Mouse (Mus musculus) CH12.LX (cell line): ENCODE results near the gene Junb. TPM values are rescaled to one million over a fixed set of nuclear protein-coding genes. Genes with fewer than 3 reads are reported as not detected.
A peak's percentile ranks its signal among the peaks of the same experiment; 100 is the strongest.

Experiments
- DNase-seq: peaks from one replicate; pipeline ENCODE4 v3.0.0-alpha.2; 2013; ENCODE audit errors: extremely low read depth
- H3K27ac ChIP-seq: 2 replicates; pipeline ENCODE4 v1.5.1; 2012; ENCODE audit warnings: low read depth, mild to moderate bottlenecking, control low read depth, moderate library complexity; ENCODE audit not compliant: insufficient read depth
- H3K27me3 ChIP-seq: replicated peaks from 2 replicates; pipeline ENCODE3; 2012; ENCODE audit warnings: inconsistent platforms
- H3K36me3 ChIP-seq, 2 experiments: replicated peaks in 1 of 2; 2 replicates each; pipeline versions ENCODE3 to v1.6.1; 2012; ENCODE audit warnings: inconsistent platforms in 1 of 2, low read length in 1 of 2, mild to moderate bottlenecking in 1 of 2, mixed read lengths in 1 of 2, moderate library complexity in 1 of 2; ENCODE audit not compliant: control insufficient read depth in 1 of 2, insufficient read depth in 1 of 2
- H3K4me1 ChIP-seq, 2 experiments: 2 replicates each; pipeline ENCODE4 v1.6.1; 2012; ENCODE audit warnings: inconsistent platforms in 1 of 2, moderate library complexity in 1 of 2; ENCODE audit not compliant: insufficient read depth in 2 of 2, control insufficient read depth in 1 of 2
- H3K4me2 ChIP-seq: 2 replicates; pipeline ENCODE4 v1.6.1; 2012; ENCODE audit warnings: low read depth, mild to moderate bottlenecking, control low read depth; ENCODE audit not compliant: poor library complexity, insufficient read depth, severe bottlenecking
- H3K4me3 ChIP-seq, 3 experiments: fragments of 150-350 bp in 1 of 3; sonication (generic) in 1 of 3; replicated peaks in 1 of 3; 2 replicates each; pipeline versions ENCODE3 to v1.5.1; 2011 to 2012; ENCODE audit warnings: low read depth in 2 of 3, low read length in 2 of 3, mild to moderate bottlenecking in 2 of 3, moderate library complexity in 2 of 3, control low read depth in 1 of 3, improper control_type of control experiment in 1 of 3, inconsistent platforms in 1 of 3, mixed read lengths in 1 of 3; ENCODE audit not compliant: poor library complexity in 1 of 3
- H3K79me2 ChIP-seq: replicated peaks from 2 replicates; pipeline ENCODE4 v1.6.1; 2012; ENCODE audit warnings: mild to moderate bottlenecking, moderate library complexity; ENCODE audit not compliant: control insufficient read depth, poor library complexity, insufficient read depth, severe bottlenecking; ENCODE audit errors: extremely low read depth
- H3K9ac ChIP-seq: 2 replicates; pipeline ENCODE4 v1.6.1; 2012; ENCODE audit warnings: low read depth, mild to moderate bottlenecking, control low read depth, moderate library complexity; ENCODE audit not compliant: insufficient read depth
- H3K9me3 ChIP-seq: replicated peaks from 2 replicates; pipeline ENCODE3; 2012; ENCODE audit warnings: low read length, inconsistent platforms, mixed read lengths
- BHLHE40 ChIP-seq: IDR thresholded peaks from 2 replicates; pipeline ENCODE4 v1.6.1; 2011; ENCODE audit warnings: mild to moderate bottlenecking, low read depth, low read length, improper control_type of control experiment
- CHD1 ChIP-seq: IDR thresholded peaks from 2 replicates; pipeline ENCODE4 v1.6.1; 2012; ENCODE audit warnings: low read depth, low read length, improper control_type of control experiment, inconsistent platforms
- CHD2 ChIP-seq: IDR thresholded peaks from 2 replicates; pipeline ENCODE4 v1.6.1; 2011; ENCODE audit warnings: low read length, improper control_type of control experiment
- E2F4 ChIP-seq: IDR thresholded peaks from 2 replicates; pipeline ENCODE4 v1.6.1; 2011; ENCODE audit warnings: low read depth, low read length, improper control_type of control experiment; ENCODE audit not compliant: insufficient replicate concordance
- EP300 ChIP-seq: IDR thresholded peaks from 2 replicates; pipeline ENCODE4 v1.6.1; 2011; ENCODE audit warnings: low read length, improper control_type of control experiment
- ETS1 ChIP-seq: conservative IDR thresholded peaks from 2 replicates; pipeline ENCODE4 v1.6.1; 2012; ENCODE audit warnings: low read depth, mild to moderate bottlenecking, inconsistent platforms, low read length, improper control_type of control experiment, moderate library complexity
- GABPA ChIP-seq: IDR thresholded peaks from 2 replicates; pipeline ENCODE4 v1.6.1; 2012; ENCODE audit warnings: low read depth, low read length, improper control_type of control experiment, inconsistent platforms; ENCODE audit not compliant: insufficient replicate concordance
- HCFC1 ChIP-seq: IDR thresholded peaks from 2 replicates; pipeline ENCODE4 v1.6.1; 2012; ENCODE audit warnings: low read depth, mild to moderate bottlenecking, inconsistent platforms, low read length, improper control_type of control experiment
- JUN ChIP-seq: IDR thresholded peaks from 2 replicates; pipeline ENCODE4 v1.6.1; 2011; ENCODE audit warnings: low read depth, mild to moderate bottlenecking, low read length, improper control_type of control experiment, moderate library complexity; ENCODE audit not compliant: insufficient read depth
- MEF2A ChIP-seq: IDR thresholded peaks from 2 replicates; pipeline ENCODE4 v1.6.1; 2014; ENCODE audit warnings: low read depth, mild to moderate bottlenecking, inconsistent platforms, low read length, improper control_type of control experiment, borderline replicate concordance
- MYC ChIP-seq: IDR thresholded peaks from 2 replicates; pipeline ENCODE4 v1.6.1; 2011; ENCODE audit warnings: low read depth, mild to moderate bottlenecking, improper control_type of control experiment, low read length
- PAX5 ChIP-seq: IDR thresholded peaks from 2 replicates; pipeline ENCODE4 v1.6.1; 2012; ENCODE audit warnings: low read length, inconsistent platforms, mixed read lengths
- POLR2A ChIP-seq: IDR thresholded peaks from 2 replicates; pipeline ENCODE4 v1.6.1; 2011; ENCODE audit warnings: low read depth, mild to moderate bottlenecking, improper control_type of control experiment, low read length
- POLR2AphosphoS2 ChIP-seq: IDR thresholded peaks from 2 replicates; pipeline ENCODE4 v1.6.1; 2011; ENCODE audit warnings: low read depth, low read length, improper control_type of control experiment
- RCOR1 ChIP-seq: conservative IDR thresholded peaks from 2 replicates; pipeline ENCODE4 v1.6.1; 2012; ENCODE audit warnings: low read depth, mild to moderate bottlenecking, inconsistent platforms, low read length, improper control_type of control experiment
- SMC3 ChIP-seq: IDR thresholded peaks from 2 replicates; pipeline ENCODE4 v1.6.1; 2011; ENCODE audit warnings: low read depth, low read length, improper control_type of control experiment
- TBP ChIP-seq: conservative IDR thresholded peaks from 2 replicates; pipeline ENCODE4 v1.6.1; 2011; ENCODE audit warnings: low read depth, low read length, improper control_type of control experiment
- TCF12 ChIP-seq: IDR thresholded peaks from 2 replicates; pipeline ENCODE4 v1.6.1; 2014; ENCODE audit warnings: low read depth, mild to moderate bottlenecking, inconsistent platforms, low read length, improper control_type of control experiment
- UBTF ChIP-seq: IDR thresholded peaks from 2 replicates; pipeline ENCODE4 v1.6.1; 2012; ENCODE audit warnings: low read depth, mild to moderate bottlenecking, inconsistent platforms, low read length, improper control_type of control experiment, moderate library complexity
- USF1 ChIP-seq: IDR thresholded peaks from 2 replicates; pipeline ENCODE4 v1.6.1; 2014; ENCODE audit warnings: low read depth, mild to moderate bottlenecking, inconsistent platforms, low read length, improper control_type of control experiment
- USF2 ChIP-seq: conservative IDR thresholded peaks from 2 replicates; pipeline ENCODE4 v1.6.1; 2011; ENCODE audit warnings: low read depth, low read length, improper control_type of control experiment
- ZKSCAN1 ChIP-seq: IDR thresholded peaks from 2 replicates; pipeline ENCODE4 v1.6.1; 2012; ENCODE audit warnings: low read depth, inconsistent platforms, low read length, improper control_type of control experiment, borderline replicate concordance
- ZNF384 ChIP-seq: IDR thresholded peaks from 2 replicates; pipeline ENCODE4 v1.6.1; 2012; ENCODE audit warnings: low read depth, low read length, improper control_type of control experiment, inconsistent platforms
- dilution Hi-C: fragments of 300-500 bp; cut with MboI; formaldehyde crosslinking; loops from 2 replicates; pipeline ENCODE4 v1.14.3; 2020; ENCODE audit warnings: low sequenced_read_pairs; ENCODE audit not compliant: extremely low pct_unique_long_range_greater_than_20kb, extremely low pct_ligation_motif_present
- in situ Hi-C: fragments of 300-500 bp; cut with MboI; formaldehyde crosslinking; loops from 3 replicates; pipeline ENCODE4 v1.14.3; 2019; ENCODE audit warnings: low sequenced_read_pairs, low pct_ligation_motif_present, low pct_unique_long_range_greater_than_20kb, mixed read lengths
- polyA plus RNA-seq: library from polyadenylated mRNA; unstranded; fragments of >175 nt; gene quantifications from 2 replicates; pipeline ENCODE4 v1.2.1, GENCODE M21; 2012; ENCODE audit warnings: low read depth; ENCODE audit not compliant: insufficient read length
- total RNA-seq, 2 experiments: library from RNA; depleted of rRNA; stranded (reverse); fragments of 300-350 nt in 1 of 2; fragments of >200 nt in 1 of 2; gene quantifications; 2 replicates each; pipeline ENCODE4 v1.2.3; 2012 to 2014

Junb gene
- total and polyA plus RNA-seq, 3 experiments = 63.4 to 342 (median 217) TPM

- H3K4me2 ChIP-seq = 0 out of 2 replicates have a peak overlapping the region, but pooled peaks have one; percentile 53
- H3K9ac ChIP-seq = peak overlapping the region; percentile 34; the same call in 1 of the 2 replicates
- no peak overlapping the region for H3K4me3 ChIP-seq
- peaks cover 0 to 3% of the 10 kb centered on the region in 2 experiments for H3K36me3 ChIP-seq
- peak; percentile 59 for TF ChIP-seq ZNF384
- no peak for TF ChIP-seq ETS1
- no peaks in the 10 kb centered on the region for H3K79me2 ChIP-seq
- peaks cover 43 to 57% of the 10 kb centered on the region in 2 experiments for H3K4me1 ChIP-seq
- H3K27ac ChIP-seq = peak overlapping the region; percentile 22; the same call in 1 of the 2 replicates
- dilution Hi-C loops (no loop called here), in situ Hi-C loops (no loop called here)
- no peaks in the 10 kb centered on the region for H3K9me3 ChIP-seq
- DNase-seq = no peak
- no peaks in the 10 kb centered on the region for H3K27me3 ChIP-seq
Measured at GRCm38 (mm10) chr8:84987388-84987787, 8.9 kb upstream of the Junb start.

- dilution Hi-C loops (no loop called here), in situ Hi-C loops (no loop called here)
- TF ChIP-seq MYC = 0 out of 2 replicates have a peak, but pooled peaks have one; percentile 15
- no peak for TF ChIP-seq USF1
- no peak for DNase-seq
- no peaks in the 10 kb centered on the region for H3K27me3 ChIP-seq
- H3K4me3 ChIP-seq = peak overlapping the region; percentile 12 to 56 (median 54)
- H3K9me3 ChIP-seq = no peaks in the 10 kb centered on the region
- H3K27ac ChIP-seq = peak overlapping the region; percentile 94
- peaks cover 51 to 66% of the 10 kb centered on the region in 2 experiments for H3K4me1 ChIP-seq
- H3K79me2 ChIP-seq = no peaks in the 10 kb centered on the region
- H3K9ac ChIP-seq = peak overlapping the region; percentile 34
- peak overlapping the region; percentile 53 for H3K4me2 ChIP-seq
- H3K36me3 ChIP-seq = no peaks in the 10 kb centered on the region
Measured at GRCm38 (mm10) chr8:84986379-84986945, 7.9 kb upstream of the Junb start.

- peak overlapping the region; percentile 90 for H3K4me2 ChIP-seq
- no peaks in the 10 kb centered on the region for H3K36me3 ChIP-seq
- peak overlapping the region; percentile 89 for H3K9ac ChIP-seq
- H3K4me3 ChIP-seq = peak overlapping the region; percentile 44 to 64 (median 56)
- peaks cover 47 to 66% of the 10 kb centered on the region in 2 experiments for H3K4me1 ChIP-seq
- dilution Hi-C loops = no loop called here
- no peaks in the 10 kb centered on the region for H3K27me3 ChIP-seq
- H3K9me3 ChIP-seq = no peaks in the 10 kb centered on the region
- H3K27ac ChIP-seq = peak overlapping the region; percentile 94
- in situ Hi-C loops = no loop called here
- H3K79me2 ChIP-seq = no peaks in the 10 kb centered on the region
- peak; percentile 99 for DNase-seq
- peak; percentile 80 for TF ChIP-seq BHLHE40
- peak; percentile 55; the same call in 1 of the 2 replicates for TF ChIP-seq UBTF
- no peak; the same call in 1 of the 2 replicates for TF ChIP-seq POLR2AphosphoS2
- TF ChIP-seq ZKSCAN1 = no peak
- TF ChIP-seq CHD1 = no peak; the same call in 1 of the 2 replicates
- TF ChIP-seq TBP = peak; percentile 54
- TF ChIP-seq POLR2A = peak; percentile 52
- peak; percentile 78 for TF ChIP-seq CHD2
- TF ChIP-seq USF2 = no peak
- TF ChIP-seq TCF12 = peak; percentile 97
- TF ChIP-seq HCFC1 = peak; percentile 63
- no peak for TF ChIP-seq E2F4
- no peak for TF ChIP-seq JUN
- peak; percentile 77 for TF ChIP-seq EP300
- TF ChIP-seq USF1 = no peak; the same call in 1 of the 2 replicates
- TF ChIP-seq MEF2A = peak; percentile 87
- TF ChIP-seq SMC3 = no peak
- TF ChIP-seq GABPA = no peak
- peak; percentile 72; the same call in 1 of the 2 replicates for TF ChIP-seq RCOR1
- no peak for TF ChIP-seq PAX5
- peak; percentile 90 for TF ChIP-seq ETS1
Measured at GRCm38 (mm10) chr8:84985684-84986378, 7.3 kb upstream of the Junb start.
